Mouse (Mus musculus) myocyte (in vitro differentiated cells): ENCODE results near the gene Chd3. TPM values are rescaled to one million over a fixed set of nuclear protein-coding genes. Genes with fewer than 3 reads are reported as not detected.

ENCODE experiments used
- H3K27me3 ChIP-seq: one replicate; pipeline ENCODE4 v1.6.1; 2011; ENCODE audit not compliant: control insufficient read depth, insufficient read depth, insufficient read length
- H3K36me3 ChIP-seq: one replicate; pipeline ENCODE4 v1.6.1; 2011; ENCODE audit not compliant: control insufficient read depth, insufficient read depth
- H3K4me2 ChIP-seq: one replicate; pipeline ENCODE4 v1.6.1; 2011; ENCODE audit warnings: low read depth, control low read depth
- H3K4me3 ChIP-seq: one replicate; pipeline ENCODE4 v1.5.1; 2011; ENCODE audit warnings: mild to moderate bottlenecking, control low read depth, moderate library complexity
- H3K79me2 ChIP-seq: one replicate; pipeline ENCODE4 v1.6.1; 2011; ENCODE audit not compliant: control insufficient read depth, insufficient read depth
- H3ac ChIP-seq: one replicate; pipeline ENCODE4 v1.6.1; 2011; ENCODE audit not compliant: control insufficient read depth, insufficient read length
- CEBPB ChIP-seq: IDR thresholded peaks from 2 replicates; pipeline ENCODE4 v1.6.1; 2011; ENCODE audit warnings: mild to moderate bottlenecking, moderate library complexity; ENCODE audit not compliant: poor library complexity, insufficient read depth, severe bottlenecking
- E2F4 ChIP-seq: IDR thresholded peaks from one replicate; pipeline ENCODE4 v1.6.1; 2011; ENCODE audit warnings: mild to moderate bottlenecking, control low read depth, moderate library complexity; ENCODE audit not compliant: insufficient read depth
- MAX ChIP-seq: IDR thresholded peaks from one replicate; pipeline ENCODE4 v1.6.1; 2011; ENCODE audit warnings: low read depth, mild to moderate bottlenecking, control low read depth
- MYOD1 ChIP-seq, 3 experiments: IDR thresholded peaks; one replicate each; pipeline ENCODE4 v1.6.1; 2011; ENCODE audit warnings: control low read depth in 2 of 3, low read depth in 2 of 3, mild to moderate bottlenecking in 2 of 3, moderate library complexity in 1 of 3; ENCODE audit not compliant: insufficient read length in 2 of 3, control insufficient read depth in 1 of 3
- MYOG ChIP-seq, 3 experiments: IDR thresholded peaks; one replicate each; pipeline ENCODE4 v1.6.1; 2011; ENCODE audit warnings: control low read depth in 2 of 3, low read depth in 2 of 3, mild to moderate bottlenecking in 2 of 3; ENCODE audit not compliant: insufficient read length in 2 of 3, control insufficient read depth in 1 of 3, insufficient read depth in 1 of 3
- POLR2A ChIP-seq: IDR thresholded peaks from one replicate; pipeline ENCODE4 v1.6.1; 2011; ENCODE audit warnings: low read depth, mild to moderate bottlenecking, control low read depth, moderate library complexity; ENCODE audit not compliant: insufficient read length
- POLR2AphosphoS2 ChIP-seq: IDR thresholded peaks from one replicate; pipeline ENCODE4 v1.6.1; 2011; ENCODE audit warnings: low read depth, control low read depth; ENCODE audit not compliant: insufficient read length
- REST ChIP-seq: IDR thresholded peaks from one replicate; pipeline ENCODE4 v1.6.1; 2011; ENCODE audit warnings: mild to moderate bottlenecking, control low read depth, moderate library complexity; ENCODE audit not compliant: insufficient read depth, insufficient read length
- SRF ChIP-seq: IDR thresholded peaks from one replicate; pipeline ENCODE4 v1.6.1; 2011; ENCODE audit warnings: low read depth; ENCODE audit not compliant: control insufficient read depth, insufficient read length
- TCF12 ChIP-seq: IDR thresholded peaks from one replicate; pipeline ENCODE4 v1.6.1; 2011; ENCODE audit warnings: mild to moderate bottlenecking, control low read depth; ENCODE audit not compliant: poor library complexity, insufficient read depth, severe bottlenecking
- TCF3 ChIP-seq: IDR thresholded peaks from one replicate; pipeline ENCODE4 v1.6.1; 2011; ENCODE audit warnings: low read depth, control low read depth; ENCODE audit not compliant: insufficient read length
- USF1 ChIP-seq: IDR thresholded peaks from one replicate; pipeline ENCODE4 v1.6.1; 2011; ENCODE audit warnings: low read depth, mild to moderate bottlenecking, control low read depth, moderate library complexity
- polyA plus RNA-seq: library from polyadenylated mRNA; unstranded; fragments of >200 nt; fragmentation: generic; extraction: Trizol; gene quantifications from one replicate; pipeline ENCODE4 v1.2.1, GENCODE M21; 2012; ENCODE audit warnings: missing spikeins

Chd3 gene
- polyA plus RNA-seq, 1 experiment, result 148 TPM

DNA sequence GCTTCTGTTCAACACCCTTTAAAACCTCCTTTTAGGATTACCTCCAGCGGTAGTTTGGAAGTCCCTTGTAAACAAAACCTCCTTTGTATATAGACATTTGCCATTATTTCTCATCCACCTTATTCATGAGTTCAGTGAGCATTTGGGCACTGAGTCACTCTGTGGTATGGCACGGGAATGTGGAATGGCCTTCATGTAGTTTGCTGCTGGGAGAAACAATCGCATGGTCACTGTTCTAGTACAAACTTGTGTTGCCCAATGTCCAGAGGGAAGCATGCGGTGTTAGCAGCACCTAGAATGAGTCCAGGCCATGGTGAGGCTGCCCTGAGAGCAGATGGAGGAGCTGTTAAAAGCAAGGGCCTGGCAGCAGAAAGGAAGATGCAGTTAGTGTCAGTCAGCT, 34.4 kb downstream of the Chd3 start:
- peak overlapping the region; percentile 59 for H3K4me2 ChIP-seq
- no peak overlapping the region for H3K4me3 ChIP-seq
- no peaks in the 10 kb centered on the region for H3K79me2 ChIP-seq
- TF ChIP-seq CEBPB, result 0 out of 2 replicates have a peak, but pooled peaks have one; percentile 34
- TF ChIP-seq MYOD1 (IDR thresholded peaks at IDR 0.05; ENCODE audit: control insufficient read depth in 1 of 3, insufficient read length in 2 of 3, low read depth in 2 of 3), result peak in 1 of 3 experiments; percentile 17
- TF ChIP-seq TCF12, result no peak
- no peak overlapping the region for H3ac ChIP-seq
- no peaks in the 10 kb centered on the region for H3K27me3 ChIP-seq
- no peaks in the 10 kb centered on the region for H3K36me3 ChIP-seq

- Histone ChIP-seq H3K27me3 (no peaks in the 10 kb centered on the region), H3K36me3 (no peaks in the 10 kb centered on the region), H3K4me2 (peak overlapping the region; percentile 59), H3ac (no peak overlapping the region), H3K4me3 (no peak overlapping the region), H3K79me2 (no peaks in the 10 kb centered on the region)
- TF ChIP-seq MYOG (IDR thresholded peaks at IDR 0.05; ENCODE audit: control insufficient read depth in 1 of 3, insufficient read depth in 1 of 3, insufficient read length in 2 of 3, low read depth in 2 of 3) (no peak), TCF12 (no peak), MAX (no peak), USF1 (peak; percentile 13), REST (no peak), E2F4 (no peak), CEBPB (no peak)
Measured at GRCm38 (mm10) chr11:69333922-69334321, 35.3 kb downstream of the Chd3 start.

DNA sequence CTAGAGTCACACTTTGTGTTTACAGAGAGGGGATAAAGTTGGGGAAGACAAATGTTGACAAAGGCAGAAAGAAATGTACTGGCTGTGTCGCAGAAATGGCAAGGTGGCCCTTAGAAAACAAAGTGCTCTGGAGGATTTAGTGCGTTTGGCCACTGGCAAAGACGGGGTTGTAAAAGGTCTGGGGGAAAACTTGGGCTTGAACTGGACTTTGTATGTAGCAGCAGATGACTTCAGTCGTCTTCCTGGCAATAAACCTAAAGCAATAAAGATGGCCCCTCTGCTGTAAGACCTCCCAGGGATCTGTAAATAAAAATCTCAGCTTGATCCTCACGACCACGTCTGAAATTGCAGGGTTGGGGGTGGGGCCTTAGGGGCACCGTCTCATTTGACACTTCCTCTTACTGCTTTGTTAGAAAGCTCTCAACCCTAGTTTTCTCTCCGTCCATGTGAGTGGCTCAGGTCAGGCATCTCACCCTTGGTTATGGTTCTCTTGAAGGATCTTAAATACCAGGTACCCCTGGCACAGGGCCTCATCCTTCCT, 36.4 kb downstream of the Chd3 start:
- TF ChIP-seq USF1, result no peak
- no peak for TF ChIP-seq TCF12
- no peak for TF ChIP-seq MAX
- no peak for TF ChIP-seq E2F4
- no peak for TF ChIP-seq MYOD1 (IDR thresholded peaks at IDR 0.05; ENCODE audit: control insufficient read depth in 1 of 3, insufficient read length in 2 of 3, low read depth in 2 of 3)
- TF ChIP-seq REST, result no peak
- no peak for TF ChIP-seq MYOG (IDR thresholded peaks at IDR 0.05; ENCODE audit: control insufficient read depth in 1 of 3, insufficient read depth in 1 of 3, insufficient read length in 2 of 3, low read depth in 2 of 3)
- peak overlapping the region; percentile 47 for H3K4me2 ChIP-seq
- H3ac ChIP-seq, result no peak overlapping the region
- H3K4me3 ChIP-seq, result no peak overlapping the region
- no peaks in the 10 kb centered on the region for H3K27me3 ChIP-seq
- no peaks in the 10 kb centered on the region for H3K36me3 ChIP-seq
- no peaks in the 10 kb centered on the region for H3K79me2 ChIP-seq

GRCm38 (mm10) chr11:69331929-69332405, 37.2 kb downstream of the Chd3 start:
- TF ChIP-seq USF1, result no peak
- peak; percentile 43 for TF ChIP-seq POLR2A
- TF ChIP-seq POLR2AphosphoS2, result no peak
- no peak for TF ChIP-seq TCF12

GRCm38 (mm10) chr11:69331152-69331551, 38.1 kb downstream of the Chd3 start:
- H3K4me3 ChIP-seq, result no peak overlapping the region

More at GRCm38 (mm10) chr11:69331929-69332405, 37.2 kb downstream of the Chd3 start:
- H3K4me2 ChIP-seq, result peak overlapping the region; percentile 47
- H3ac ChIP-seq, result no peak overlapping the region
- no peaks in the 10 kb centered on the region for H3K36me3 ChIP-seq
- H3K79me2 ChIP-seq, result no peaks in the 10 kb centered on the region
- no peaks in the 10 kb centered on the region for H3K27me3 ChIP-seq
- peak overlapping the region; percentile 7 for H3K4me3 ChIP-seq

DNA sequence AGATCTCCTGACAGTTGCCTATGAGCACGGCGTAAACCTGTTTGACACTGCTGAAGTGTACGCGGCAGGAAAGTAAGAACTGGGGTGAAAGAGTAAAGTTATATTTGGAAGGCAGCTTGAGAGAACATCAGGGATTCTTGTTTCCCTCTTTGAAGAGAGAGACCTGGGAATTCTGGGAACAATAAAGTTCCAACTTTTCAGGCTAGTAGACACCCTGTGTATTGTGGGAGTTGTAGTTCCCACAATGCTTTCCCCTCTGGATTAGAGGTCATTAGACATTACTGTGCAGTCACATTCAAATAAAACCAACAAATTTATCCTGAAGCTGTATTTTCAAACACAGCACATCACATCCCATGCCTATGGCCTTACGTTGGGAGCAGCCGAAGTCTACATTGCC, 40.7 kb downstream of the Chd3 start:
- Histone ChIP-seq H3K79me2 (peaks cover 11% of the 10 kb centered on the region), H3K27me3 (no peaks in the 10 kb centered on the region), H3ac (no peak overlapping the region), H3K36me3 (no peaks in the 10 kb centered on the region), H3K4me2 (no peak overlapping the region), H3K4me3 (no peak overlapping the region)
- TF ChIP-seq E2F4, result no peak
- TF ChIP-seq TCF12, result no peak
- no peak for TF ChIP-seq POLR2AphosphoS2

More at GRCm38 (mm10) chr11:69331152-69331551, 38.1 kb downstream of the Chd3 start:
- H3K36me3 ChIP-seq, result no peaks in the 10 kb centered on the region
- H3ac ChIP-seq, result no peak overlapping the region
- TF ChIP-seq REST (no peak), POLR2AphosphoS2 (no peak), CEBPB (no peak), E2F4 (no peak), MAX (no peak), MYOG (IDR thresholded peaks at IDR 0.05; ENCODE audit: control insufficient read depth in 1 of 3, insufficient read depth in 1 of 3, insufficient read length in 2 of 3, low read depth in 2 of 3) (no peak), SRF (no peak), TCF12 (no peak), TCF3 (no peak), USF1 (no peak), MYOD1 (IDR thresholded peaks at IDR 0.05; ENCODE audit: control insufficient read depth in 1 of 3, insufficient read length in 2 of 3, low read depth in 2 of 3) (no peak), POLR2A (no peak)
- no peak overlapping the region for H3K4me2 ChIP-seq
- H3K79me2 ChIP-seq, result no peaks in the 10 kb centered on the region
- H3K27me3 ChIP-seq, result no peaks in the 10 kb centered on the region
